Mouse (Mus musculus) stomach, postnatal 0 days (tissue): ENCODE measurements at regions not wholly inside any gene's neighbourhood (a gene's known extent, or its start where the extent isn't known, plus 50 kb on each side); places are given as distances from the start of the nearest gene placed in this dataset.
A peak's percentile ranks its signal among the peaks of the same experiment; 100 is the strongest.

ENCODE experiments used
- CTCF ChIP-seq: IDR thresholded peaks from 2 replicates; pipeline ENCODE4 v1.5.1; 2016; ENCODE audit warnings: antibody characterized with exemption, low read depth, mild to moderate bottlenecking, moderate library complexity
- EP300 ChIP-seq: optimal IDR thresholded peaks from 2 replicates; pipeline ENCODE3; 2016; ENCODE audit warnings: antibody characterized with exemption

- TF ChIP-seq CTCF = peak; percentile 52
- no peak for TF ChIP-seq EP300
Measured at GRCm38 (mm10) chr15:46990201-46990600, 6856.0 kb downstream of the 9330182O14Rik start.
